Mouse (Mus musculus) spleen, adult 2 months (tissue): Measurements from ENCODE around the gene Fam71d. TPM values are rescaled to one million over a fixed set of nuclear protein-coding genes. Genes with fewer than 3 reads are reported as not detected.

ENCODE experiments used
- DNase-seq, 2 experiments: peaks; one replicate each; pipeline versions ENCODE4 v3.0.0 to v3.0.0-alpha.2; 2012 to 2021; ENCODE audit warnings: low spot score in 2 of 2, low read depth in 1 of 2
- H3K27ac ChIP-seq: fragments of 200-500 bp; 2 replicates; pipeline ENCODE4 v1.5.1; 2012; ENCODE audit warnings: low read length, inconsistent platforms; ENCODE audit not compliant: insufficient read depth
- H3K27me3 ChIP-seq: fragments of 200-500 bp; 2 replicates; pipeline ENCODE4 v1.6.1; 2012; ENCODE audit warnings: mild to moderate bottlenecking, moderate library complexity, low read length, inconsistent platforms; ENCODE audit not compliant: control insufficient read depth, insufficient read depth
- H3K36me3 ChIP-seq: fragments of 200-500 bp; 2 replicates; pipeline ENCODE4 v1.6.1; 2012; ENCODE audit warnings: mild to moderate bottlenecking, low read length, inconsistent platforms; ENCODE audit not compliant: control insufficient read depth, insufficient read depth
- H3K4me1 ChIP-seq: fragments of 200-500 bp; 2 replicates; pipeline ENCODE4 v1.6.1; 2011; ENCODE audit warnings: inconsistent platforms; ENCODE audit not compliant: control insufficient read depth, insufficient read depth, insufficient read length
- H3K4me3 ChIP-seq: fragments of 200-500 bp; 2 replicates; pipeline ENCODE4 v1.5.1; 2011; ENCODE audit warnings: mild to moderate bottlenecking, inconsistent platforms; ENCODE audit not compliant: insufficient read depth, insufficient read length; ENCODE audit errors: extremely low read depth
- CTCF ChIP-seq: fragments of 200-500 bp; IDR thresholded peaks from 2 replicates; pipeline ENCODE4 v1.5.1; 2011; ENCODE audit warnings: mild to moderate bottlenecking, inconsistent platforms; ENCODE audit not compliant: insufficient read depth, insufficient read length, insufficient replicate concordance; ENCODE audit errors: extremely low read depth
- POLR2A ChIP-seq: fragments of 200-500 bp; IDR thresholded peaks from 2 replicates; pipeline ENCODE4 v1.6.1; 2011; ENCODE audit warnings: low read depth, low read length, inconsistent platforms
- WGBS: fragments of 180-500 bp; shearing (Covaris S2); methylation state at CpG from one replicate; pipeline ENCODE4 v1.1.7; 2018; 5-methylcytosine and 5-hydroxymethylcytosine counted together
- polyA plus RNA-seq: library from polyadenylated mRNA; depleted of rRNA; stranded (reverse); fragments of >200 nt; gene quantifications from 2 replicates; pipeline ENCODE4 v1.2.3, GENCODE M21; 2012

The Fam71d gene
- polyA plus RNA-seq, 1 experiment: not detected

GRCm38 (mm10) chr12:78682279-78682678 lies 9.1 kb upstream of the Fam71d start:
- 87% methylated on average over 4 of the region's 4 CpGs for WGBS
- H3K4me3 ChIP-seq: no peak overlapping the region
- H3K36me3 ChIP-seq: no peaks in the 10 kb centered on the region
- TF ChIP-seq POLR2A (no peak), CTCF (no peak)
- H3K27me3 ChIP-seq: no peaks in the 10 kb centered on the region
- H3K27ac ChIP-seq: no peak overlapping the region
- H3K4me1 ChIP-seq: no peaks in the 10 kb centered on the region
- no peak for DNase-seq

GRCm38 (mm10) chr12:78685669-78686215 lies 5.6 kb upstream of the Fam71d start:
- 78% methylated on average over 1 of the region's 1 CpGs for WGBS
- no peak for DNase-seq
- Histone ChIP-seq H3K4me3 (no peak overlapping the region), H3K36me3 (no peaks in the 10 kb centered on the region), H3K27me3 (no peaks in the 10 kb centered on the region), H3K27ac (no peak overlapping the region), H3K4me1 (no peaks in the 10 kb centered on the region)
- TF ChIP-seq POLR2A (no peak), CTCF (no peak)

DNA sequence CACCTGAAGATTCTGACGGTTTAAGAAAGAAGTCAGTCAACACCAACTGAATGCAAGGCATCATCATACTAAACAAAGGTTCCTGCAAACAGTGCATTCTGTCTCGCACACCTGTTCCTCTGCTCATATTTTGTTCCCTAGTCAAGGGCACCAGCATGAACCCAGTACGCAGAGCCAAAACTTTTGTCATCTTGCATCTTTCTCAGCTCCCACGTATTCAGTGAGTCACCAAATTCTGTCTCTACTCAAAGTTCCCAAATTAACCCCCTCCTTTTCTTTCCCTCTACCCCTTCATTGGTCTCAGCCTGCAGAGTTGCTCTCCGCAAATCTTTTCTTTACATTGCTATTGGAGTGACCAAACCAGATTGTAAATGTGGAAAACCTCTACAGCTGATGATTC lies 2.5 kb upstream of the Fam71d start:
- Histone ChIP-seq H3K4me1 (no peaks in the 10 kb centered on the region), H3K4me3 (no peak overlapping the region), H3K27me3 (no peaks in the 10 kb centered on the region), H3K36me3 (no peaks in the 10 kb centered on the region), H3K27ac (no peak overlapping the region)
- DNase-seq: no peak
- TF ChIP-seq CTCF: no peak
- TF ChIP-seq POLR2A: no peak
- 90% methylated on average over 5 of the region's 5 CpGs for WGBS

GRCm38 (mm10) chr12:78693281-78693680 lies 1.9 kb downstream of the Fam71d start:
- Histone ChIP-seq H3K27ac (no peak overlapping the region), H3K36me3 (no peaks in the 10 kb centered on the region), H3K27me3 (no peaks in the 10 kb centered on the region), H3K4me3 (no peak overlapping the region), H3K4me1 (no peaks in the 10 kb centered on the region)
- TF ChIP-seq POLR2A (no peak), CTCF (no peak)
- no peak for DNase-seq
- WGBS: 95% methylated on average over 2 of the region's 2 CpGs

- H3K27me3 ChIP-seq: no peaks in the 10 kb centered on the region
- 39% methylated on average over 2 of the region's 2 CpGs for WGBS
- no peaks in the 10 kb centered on the region for H3K36me3 ChIP-seq
- no peak overlapping the region for H3K4me3 ChIP-seq
- TF ChIP-seq CTCF (no peak), POLR2A (no peak)
- no peak overlapping the region for H3K27ac ChIP-seq
- no peaks in the 10 kb centered on the region for H3K4me1 ChIP-seq
- no peak for DNase-seq
Measured at GRCm38 (mm10) chr12:78717783-78718182, 26.4 kb downstream of the Fam71d start.

GRCm38 (mm10) chr12:78727723-78728122 lies 36.4 kb downstream of the Fam71d start:
- Histone ChIP-seq H3K4me1 (no peaks in the 10 kb centered on the region), H3K36me3 (no peaks in the 10 kb centered on the region), H3K27ac (no peak overlapping the region), H3K4me3 (no peak overlapping the region), H3K27me3 (no peaks in the 10 kb centered on the region)
- WGBS: 80% methylated on average over 4 of the region's 4 CpGs
- no peak for DNase-seq
- TF ChIP-seq POLR2A: no peak
- TF ChIP-seq CTCF: no peak

- 74% methylated on average over 2 of the region's 2 CpGs for WGBS
Measured at GRCm38 (mm10) chr12:78739633-78740032, 48.3 kb downstream of the Fam71d start.

More at GRCm38 (mm10) chr12:78739633-78740032, 48.3 kb downstream of the Fam71d start:
- Histone ChIP-seq H3K27ac (no peak overlapping the region), H3K36me3 (no peaks in the 10 kb centered on the region), H3K27me3 (no peaks in the 10 kb centered on the region), H3K4me3 (no peak overlapping the region), H3K4me1 (no peaks in the 10 kb centered on the region)
- no peak for DNase-seq
- no peak for TF ChIP-seq POLR2A
- TF ChIP-seq CTCF: no peak
